Mouse (Mus musculus) intestine, embryonic 16.5 days (tissue): ENCODE data around the gene Intu. TPM values are rescaled to one million over a fixed set of nuclear protein-coding genes. Genes with fewer than 3 reads are reported as not detected.

Experiments
- ATAC-seq: fragments of 200-750 bp; cut with Nextera tagmentation; 2 replicates; pipeline ENCODE4 v1.8.0; 2017; ENCODE audit warnings: moderate TSS enrichment, moderate library complexity
- H3K27ac ChIP-seq: fragments of 300-500 bp; sonication (generic); 2 replicates; pipeline ENCODE4 v1.5.1; 2014; ENCODE audit warnings: mild to moderate bottlenecking, low read length
- H3K27me3 ChIP-seq: fragments of 300-500 bp; sonication (generic); replicated peaks from 2 replicates; pipeline ENCODE4 v1.6.1; 2014; ENCODE audit warnings: low read length, control low read depth, mixed read lengths; ENCODE audit not compliant: control insufficient read depth, insufficient read depth
- H3K36me3 ChIP-seq: fragments of 300-500 bp; sonication (generic); 2 replicates; pipeline ENCODE4 v1.6.1; 2014; ENCODE audit warnings: low read length, control low read depth; ENCODE audit not compliant: control insufficient read depth, insufficient read depth
- H3K4me1 ChIP-seq: fragments of 300-500 bp; sonication (generic); 2 replicates; pipeline ENCODE4 v1.6.1; 2014; ENCODE audit warnings: low read length, control low read depth, mixed read lengths; ENCODE audit not compliant: control insufficient read depth, insufficient read depth
- H3K4me2 ChIP-seq: fragments of 300-500 bp; sonication (generic); 2 replicates; pipeline ENCODE4 v1.6.1; 2014; ENCODE audit warnings: low read depth, low read length, control low read depth
- H3K4me3 ChIP-seq: fragments of 300-500 bp; sonication (generic); 2 replicates; pipeline ENCODE4 v1.5.1; 2014; ENCODE audit warnings: mild to moderate bottlenecking, low read length
- H3K9ac ChIP-seq: fragments of 300-500 bp; sonication (generic); 2 replicates; pipeline ENCODE4 v1.6.1; 2014; ENCODE audit warnings: low read depth, low read length
- H3K9me3 ChIP-seq: fragments of 300-500 bp; sonication (generic); 2 replicates; pipeline ENCODE4 v1.6.1; 2016; ENCODE audit warnings: low read length, control low read depth; ENCODE audit not compliant: control insufficient read depth
- WGBS: fragments of 180-500 bp; shearing (Covaris S2); extraction: QIAGEN DNeasy Blood & Tissue Kit; methylation state at CpG from one replicate; pipeline ENCODE4 v1.1.7; 2014; 5-methylcytosine and 5-hydroxymethylcytosine counted together
- polyA plus RNA-seq: library from polyadenylated mRNA; unstranded; fragments of >200 nt; fragmentation: Nextera tagmentation; extraction: Ambion mirVana; gene quantifications from 2 replicates; pipeline ENCODE4 v1.2.1, GENCODE M21; 2015

Gene Intu
- polyA plus RNA-seq, 1 experiment from 2014 or later, result 1.9 TPM

- Histone ChIP-seq H3K9me3 (no peaks in the 10 kb centered on the region), H3K4me2 (no peak overlapping the region), H3K9ac (no peak overlapping the region), H3K27ac (no peak overlapping the region), H3K4me3 (no peak overlapping the region), H3K4me1 (peaks cover 6% of the 10 kb centered on the region; the same call in 1 of the 2 replicates), H3K27me3 (no peaks in the 10 kb centered on the region), H3K36me3 (no peaks in the 10 kb centered on the region)
- no peak for ATAC-seq
- 59% methylated on average over 9 of the region's 9 CpGs for WGBS
These were observed 155.8 kb downstream of the Intu start for GRCm38 (mm10) chr3:40686836-40687235.

DNA sequence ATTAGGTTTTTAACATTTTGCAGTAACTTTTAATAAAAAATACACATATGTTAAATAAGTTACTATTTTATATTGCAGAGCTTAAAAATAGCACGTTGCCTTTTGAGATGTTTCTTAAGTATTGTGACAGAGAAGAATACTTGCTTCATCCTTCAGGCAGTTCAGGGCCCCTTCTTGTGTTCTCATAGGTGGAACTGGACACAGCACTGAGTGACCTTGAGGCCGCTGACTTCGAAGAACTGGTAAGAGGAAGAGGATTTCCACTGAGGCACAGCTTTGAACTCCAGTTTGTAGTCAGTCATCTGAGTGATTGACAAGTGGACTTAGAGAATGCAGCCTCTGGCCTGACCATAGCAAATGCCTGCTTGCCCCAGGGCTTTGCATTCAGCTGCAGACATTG lies 156.5 kb downstream of the Intu start:
- H3K4me1 ChIP-seq, result peaks cover 6% of the 10 kb centered on the region; the same call in 1 of the 2 replicates
- H3K27me3 ChIP-seq, result no peaks in the 10 kb centered on the region
- H3K9me3 ChIP-seq, result no peaks in the 10 kb centered on the region
- WGBS, result 84% methylated on average over 3 of the region's 3 CpGs
- H3K36me3 ChIP-seq, result no peaks in the 10 kb centered on the region
- H3K4me2 ChIP-seq, result no peak overlapping the region
- no peak overlapping the region for H3K9ac ChIP-seq
- no peak overlapping the region for H3K4me3 ChIP-seq
- no peak for ATAC-seq
- H3K27ac ChIP-seq, result no peak overlapping the region

DNA sequence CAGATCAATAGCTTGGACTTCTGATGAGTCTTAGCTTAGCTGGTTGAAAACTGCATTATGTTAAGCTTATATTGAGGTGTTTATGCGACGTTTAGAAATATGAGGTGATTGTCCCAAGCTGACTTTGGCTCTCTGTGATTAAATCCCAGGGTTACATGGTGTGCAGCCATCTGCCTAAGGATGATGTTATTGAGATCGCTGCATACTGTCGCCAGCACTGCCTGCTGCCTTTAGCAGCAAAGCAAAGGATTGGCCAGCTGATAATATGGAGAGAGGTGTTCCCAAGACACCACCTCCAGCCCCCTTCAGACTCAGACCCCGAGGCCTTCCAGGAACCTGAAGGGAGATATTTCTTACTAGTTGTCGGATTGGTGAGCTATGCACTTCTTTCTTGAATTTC lies 160.5 kb downstream of the Intu start:
- no peak overlapping the region for H3K4me3 ChIP-seq
- H3K4me1 ChIP-seq, result no peaks in the 10 kb centered on the region
- WGBS, result 74% methylated on average over 6 of the region's 6 CpGs
- no peaks in the 10 kb centered on the region for H3K27me3 ChIP-seq
- no peak overlapping the region for H3K9ac ChIP-seq
- H3K4me2 ChIP-seq, result no peak overlapping the region
- no peak overlapping the region for H3K27ac ChIP-seq
- no peaks in the 10 kb centered on the region for H3K36me3 ChIP-seq
- no peak for ATAC-seq
- no peaks in the 10 kb centered on the region for H3K9me3 ChIP-seq

GRCm38 (mm10) chr3:40693435-40693834 lies 162.3 kb downstream of the Intu start:
- no peaks in the 10 kb centered on the region for H3K27me3 ChIP-seq
- no peaks in the 10 kb centered on the region for H3K9me3 ChIP-seq
- H3K27ac ChIP-seq, result no peak overlapping the region
- H3K4me3 ChIP-seq, result no peak overlapping the region
- no peaks in the 10 kb centered on the region for H3K36me3 ChIP-seq
- no peak for ATAC-seq
- H3K4me1 ChIP-seq, result no peaks in the 10 kb centered on the region
- 85% methylated on average over 10 of the region's 10 CpGs for WGBS
- no peak overlapping the region for H3K9ac ChIP-seq
- no peak overlapping the region for H3K4me2 ChIP-seq

DNA sequence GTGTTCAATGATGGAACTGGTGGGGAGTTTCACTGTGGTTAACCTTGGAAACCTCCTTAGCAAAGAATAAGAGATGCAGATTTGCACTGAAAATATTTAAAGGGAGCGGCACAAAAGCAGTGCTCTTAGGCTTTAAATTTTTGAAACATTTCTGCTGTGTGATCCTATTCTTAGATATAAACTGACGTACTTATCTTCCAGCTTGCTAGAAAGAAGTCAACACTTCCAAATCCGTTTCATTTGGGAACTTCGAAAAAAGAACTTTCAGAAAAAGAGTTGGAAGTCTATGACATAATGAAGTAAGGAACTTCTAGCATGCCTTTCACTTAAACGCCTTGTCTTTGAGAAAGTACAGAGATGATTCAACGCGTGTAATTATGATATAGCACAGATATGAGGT lies 162.9 kb downstream of the Intu start:
- Histone ChIP-seq H3K36me3 (no peaks in the 10 kb centered on the region), H3K27me3 (no peaks in the 10 kb centered on the region), H3K9me3 (no peaks in the 10 kb centered on the region), H3K27ac (no peak overlapping the region), H3K4me3 (no peak overlapping the region), H3K4me1 (no peaks in the 10 kb centered on the region), H3K4me2 (no peak overlapping the region), H3K9ac (no peak overlapping the region)
- no peak for ATAC-seq
- WGBS, result 79% methylated on average over 7 of the region's 7 CpGs

- peak; percentile 44; the same call in 1 of the 2 replicates for ATAC-seq
- no peaks in the 10 kb centered on the region for H3K27me3 ChIP-seq
- no peak overlapping the region for H3K9ac ChIP-seq
- H3K9me3 ChIP-seq, result no peaks in the 10 kb centered on the region
- no peaks in the 10 kb centered on the region for H3K4me1 ChIP-seq
- H3K27ac ChIP-seq, result no peak overlapping the region
- H3K4me3 ChIP-seq, result no peak overlapping the region
- no peak overlapping the region for H3K4me2 ChIP-seq
- WGBS, result 32% methylated on average over 2 of the region's 2 CpGs
- no peaks in the 10 kb centered on the region for H3K36me3 ChIP-seq
These were observed 163.4 kb downstream of the Intu start for GRCm38 (mm10) chr3:40694438-40694837.

DNA sequence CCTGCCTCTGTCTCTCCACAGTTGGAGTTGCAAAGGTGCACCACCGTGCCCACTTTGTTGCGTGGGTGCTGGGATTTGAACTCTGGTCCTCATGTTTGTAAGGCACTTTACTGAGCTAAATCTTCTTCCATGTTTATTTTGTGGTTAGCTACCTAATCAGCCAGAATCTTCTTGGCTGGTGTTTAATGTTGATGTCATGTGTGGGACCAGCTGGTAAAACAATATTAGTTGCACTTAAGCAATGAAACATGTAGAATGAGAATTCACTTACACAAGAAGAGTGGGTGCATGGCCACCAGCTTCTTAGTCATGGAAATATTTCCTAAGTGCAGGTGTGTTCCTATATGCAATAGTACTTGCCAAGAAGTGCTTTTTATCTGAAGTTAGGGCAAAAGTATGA lies 164.1 kb downstream of the Intu start:
- Histone ChIP-seq H3K4me2 (no peak overlapping the region), H3K4me1 (no peaks in the 10 kb centered on the region), H3K27ac (no peak overlapping the region), H3K27me3 (no peaks in the 10 kb centered on the region), H3K9me3 (no peaks in the 10 kb centered on the region), H3K4me3 (no peak overlapping the region), H3K36me3 (no peaks in the 10 kb centered on the region), H3K9ac (no peak overlapping the region)
- 89% methylated on average over 2 of the region's 2 CpGs for WGBS
- no peak for ATAC-seq

- 75% methylated on average over 3 of the region's 3 CpGs for whole genome bisulfite sequencing
These were observed 167.7 kb downstream of the Intu start for GRCm38 (mm10) chr3:40698834-40699233.

GRCm38 (mm10) chr3:40704816-40705430 lies 173.8 kb downstream of the Intu start:
- no peak overlapping the region for H3K27ac ChIP-seq
- H3K4me1 ChIP-seq, result no peaks in the 10 kb centered on the region
- H3K9me3 ChIP-seq, result no peaks in the 10 kb centered on the region
- no peak overlapping the region for H3K4me2 ChIP-seq
- H3K36me3 ChIP-seq, result no peaks in the 10 kb centered on the region
- ATAC-seq, result no peak
- no peaks in the 10 kb centered on the region for H3K27me3 ChIP-seq
- no peak overlapping the region for H3K4me3 ChIP-seq
- no peak overlapping the region for H3K9ac ChIP-seq
- WGBS, result 64% methylated on average over 5 of the region's 5 CpGs

More at GRCm38 (mm10) chr3:40698834-40699233, 167.7 kb downstream of the Intu start:
- H3K36me3 ChIP-seq, result no peaks in the 10 kb centered on the region
- H3K4me3 ChIP-seq, result no peak overlapping the region
- no peak overlapping the region for H3K9ac ChIP-seq
- ATAC-seq, result no peak
- no peaks in the 10 kb centered on the region for H3K27me3 ChIP-seq
- no peaks in the 10 kb centered on the region for H3K9me3 ChIP-seq
- no peak overlapping the region for H3K4me2 ChIP-seq
- H3K4me1 ChIP-seq, result no peaks in the 10 kb centered on the region
- H3K27ac ChIP-seq, result no peak overlapping the region

DNA sequence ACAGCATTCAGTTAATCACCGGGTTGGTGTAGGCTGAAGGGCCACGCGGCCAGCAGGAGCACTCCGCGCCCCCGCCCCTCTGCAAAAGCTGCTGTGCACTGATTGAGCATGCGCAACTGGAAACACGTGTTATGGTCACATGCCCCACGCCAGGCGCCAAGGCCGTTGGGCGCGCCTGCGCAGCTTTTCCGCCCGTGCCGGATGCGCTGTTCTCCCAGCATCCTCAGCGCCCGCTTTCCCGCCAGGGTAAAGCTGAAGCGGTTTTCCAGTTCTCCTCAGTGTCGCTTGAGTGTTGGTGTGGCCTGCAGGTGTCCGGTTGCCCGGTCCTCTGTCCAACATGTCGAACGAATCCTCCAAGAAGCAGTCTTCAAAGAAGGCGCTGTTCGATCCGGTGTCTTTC lies 177.6 kb downstream of the Intu start, which contains the start of gene Slc25a31:
Gene Slc25a31, plus strand, starts transcription at position 201 of the 400 bp plus-strand sequence.
- Histone ChIP-seq H3K36me3 (no peaks in the 10 kb centered on the region), H3K4me3 (no peak within 1 kb of the TSS), H3K9ac (no peak within 1 kb of the TSS), H3K4me2 (no peak within 1 kb of the TSS), H3K9me3 (no peaks in the 10 kb centered on the region), H3K27ac (no peak within 1 kb of the TSS), H3K4me1 (no peaks in the 10 kb centered on the region), H3K27me3 (no peaks in the 10 kb centered on the region)
- no peak for ATAC-seq
- 87% methylated on average over 30 of the region's 30 CpGs for WGBS
